Mouse (Mus musculus) heart, embryonic 12.5 days (tissue): Measurements from ENCODE around the gene Ddb2. TPM values are rescaled to one million over a fixed set of nuclear protein-coding genes. Genes with fewer than 3 reads are reported as not detected.
A peak's percentile ranks its signal among the peaks of the same experiment; 100 is the strongest.

Source experiments
- ATAC-seq: fragments of 200-750 bp; cut with Nextera tagmentation; 2 replicates; pipeline ENCODE4 v1.8.0; 2017; ENCODE audit warnings: moderate TSS enrichment, moderate library complexity; ENCODE audit not compliant: insufficient number of reproducible peaks, low FRiP score
- H3K27ac ChIP-seq: fragments of 300-500 bp; sonication (generic); 2 replicates; pipeline ENCODE4 v1.5.1; 2016; ENCODE audit warnings: mild to moderate bottlenecking, moderate library complexity; ENCODE audit not compliant: poor library complexity, severe bottlenecking
- H3K27me3 ChIP-seq: fragments of 300-500 bp; sonication (generic); replicated peaks from 2 replicates; pipeline ENCODE4 v1.6.1; 2016; ENCODE audit warnings: mild to moderate bottlenecking, moderate library complexity
- H3K36me3 ChIP-seq: fragments of 300-500 bp; sonication (generic); 2 replicates; pipeline ENCODE4 v1.6.1; 2016; ENCODE audit warnings: mild to moderate bottlenecking, moderate library complexity
- H3K4me1 ChIP-seq: fragments of 300-500 bp; sonication (generic); replicated peaks from 2 replicates; pipeline ENCODE4 v1.6.1; 2016; ENCODE audit warnings: mild to moderate bottlenecking
- H3K4me2 ChIP-seq: fragments of 300-500 bp; sonication (generic); 2 replicates; pipeline ENCODE4 v1.6.1; 2016; ENCODE audit warnings: mild to moderate bottlenecking, moderate library complexity
- H3K4me3 ChIP-seq: fragments of 300-500 bp; sonication (generic); 2 replicates; pipeline ENCODE4 v1.5.1; 2016; ENCODE audit warnings: mild to moderate bottlenecking
- H3K9ac ChIP-seq: fragments of 300-500 bp; sonication (generic); 2 replicates; pipeline ENCODE4 v1.6.1; 2016; ENCODE audit warnings: mild to moderate bottlenecking, moderate library complexity
- H3K9me3 ChIP-seq: fragments of 300-500 bp; sonication (generic); replicated peaks from 2 replicates; pipeline ENCODE4 v1.6.1; 2016; ENCODE audit warnings: mild to moderate bottlenecking, moderate library complexity
- WGBS: fragments of 180-500 bp; shearing (Covaris S2); methylation state at CpG from one replicate; pipeline ENCODE4 v1.1.7; 2016; 5-methylcytosine and 5-hydroxymethylcytosine counted together
- polyA plus RNA-seq: library from polyadenylated mRNA; unstranded; fragments of >200 nt; fragmentation: Nextera tagmentation; extraction: Ambion mirVana; gene quantifications from 2 replicates; pipeline ENCODE4 v1.2.1, GENCODE M21; 2016

Gene Ddb2
- polyA plus RNA-seq, 1 experiment from 2014 or later = 7.5 TPM

DNA sequence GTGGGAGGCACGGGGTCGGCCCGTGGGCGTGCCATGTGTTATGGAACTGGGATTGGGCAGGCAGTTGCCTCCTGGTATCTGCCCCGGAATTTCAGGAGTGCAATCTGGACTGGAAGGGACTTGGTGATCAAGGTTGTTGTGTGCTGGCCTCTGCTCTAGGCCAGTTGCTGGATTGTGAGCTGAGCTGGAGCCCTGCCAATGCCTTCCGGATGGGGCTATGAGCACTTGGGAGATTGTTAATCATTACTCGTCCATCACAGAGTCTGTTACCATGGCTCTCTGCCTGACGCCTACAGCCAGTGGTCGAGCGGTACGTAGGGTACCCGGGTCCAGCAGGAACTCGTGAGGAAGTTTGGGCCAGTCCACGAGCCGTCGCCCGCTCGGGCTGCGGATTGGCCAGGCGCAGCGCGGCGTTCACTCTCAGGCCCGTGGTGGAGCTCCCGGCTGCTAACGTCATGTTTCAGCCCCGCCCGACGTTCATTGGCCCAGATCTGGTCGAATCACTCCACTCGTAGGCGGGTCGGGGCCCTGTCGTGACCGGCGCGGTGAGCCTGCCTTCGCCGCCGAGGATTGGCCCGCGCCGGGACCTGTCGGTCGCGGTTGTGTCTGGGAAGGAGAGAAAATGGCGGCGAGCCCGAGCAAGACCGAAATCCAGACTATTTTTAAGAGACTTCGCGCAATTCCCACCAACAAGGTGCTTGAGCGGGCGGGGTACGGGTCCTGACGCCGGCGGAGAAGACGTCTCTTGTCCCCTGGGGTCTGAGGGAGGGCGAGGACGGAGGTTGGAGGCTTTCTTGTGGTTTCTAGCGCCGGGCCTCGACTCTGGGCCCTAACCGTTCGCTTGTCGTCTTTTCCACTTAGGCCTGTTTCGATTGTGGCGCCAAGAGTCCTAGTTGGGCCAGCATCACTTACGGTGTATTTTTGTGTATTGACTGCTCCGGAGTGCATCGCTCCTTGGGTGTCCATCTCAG lies 28.2 kb upstream of the Ddb2 start, which contains the start of gene Arfgap2:
Gene Arfgap2, plus strand, starts transcription at position 264 of the 971 bp plus-strand sequence.
- H3K4me1 ChIP-seq = peaks cover 17% of the 10 kb centered on the region
- peak within 1 kb of the TSS; percentile 96 for H3K27ac ChIP-seq
- H3K36me3 ChIP-seq = peaks cover 51% of the 10 kb centered on the region
- no peaks in the 10 kb centered on the region for H3K9me3 ChIP-seq
- ATAC-seq = peak; percentile 98
- no peaks in the 10 kb centered on the region for H3K27me3 ChIP-seq
- WGBS = 2% methylated on average over 72 of the region's 72 CpGs
- peak within 1 kb of the TSS; percentile 88 for H3K4me2 ChIP-seq
- peak within 1 kb of the TSS; percentile 81 for H3K4me3 ChIP-seq
- peak within 1 kb of the TSS; percentile 92 for H3K9ac ChIP-seq

DNA sequence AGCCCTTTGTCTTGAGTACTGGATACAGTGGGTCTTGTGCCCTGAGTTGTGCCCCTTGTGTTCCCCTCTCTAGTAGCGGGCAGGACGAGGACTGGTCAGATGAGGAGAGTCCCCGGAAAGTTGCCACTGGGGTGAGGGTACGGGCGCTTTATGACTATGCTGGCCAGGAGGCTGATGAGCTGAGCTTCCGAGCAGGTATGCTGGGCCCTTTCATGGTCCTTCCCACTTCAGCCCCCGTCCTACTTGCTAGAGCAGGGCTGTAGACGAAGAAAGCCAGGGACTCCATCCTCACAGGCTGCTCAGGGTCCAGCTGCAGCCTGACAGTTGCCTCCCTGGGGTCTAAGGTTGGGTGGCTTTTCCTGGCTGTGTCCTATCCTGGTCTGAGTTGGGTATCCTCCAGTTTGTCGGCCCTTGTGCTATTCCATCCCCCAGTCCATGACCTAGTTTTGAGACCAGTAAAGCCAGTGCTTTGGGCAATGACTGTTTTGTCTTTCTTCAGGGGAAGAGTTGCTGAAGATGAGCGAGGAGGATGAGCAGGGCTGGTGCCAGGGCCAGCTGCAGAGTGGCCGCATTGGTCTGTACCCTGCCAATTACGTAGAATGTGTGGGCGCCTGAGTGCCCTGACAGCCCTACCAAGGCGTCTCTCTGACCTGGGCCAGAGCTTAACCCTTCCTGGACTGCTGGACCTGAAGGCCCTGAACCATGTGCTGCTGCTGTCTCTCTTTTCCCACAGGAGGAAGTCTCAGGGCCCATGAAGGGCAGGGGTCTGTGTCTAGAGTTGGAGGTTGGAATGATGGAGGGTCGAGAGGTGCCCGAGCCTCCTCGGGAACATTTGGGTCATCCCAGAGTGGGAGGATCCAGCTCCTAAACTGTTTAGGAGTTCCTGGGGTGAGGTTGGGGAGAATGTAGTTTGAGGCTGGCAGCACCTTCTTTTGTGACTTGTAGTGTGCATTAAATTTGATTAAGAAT lies 27.2 kb upstream of the Ddb2 start:
- Histone ChIP-seq H3K4me3 (peak overlapping the region; percentile 81; the same call in 1 of the 2 replicates), H3K4me2 (peak overlapping the region; percentile 88), H3K27ac (peak overlapping the region; percentile 96), H3K27me3 (no peaks in the 10 kb centered on the region), H3K9me3 (no peaks in the 10 kb centered on the region), H3K36me3 (peaks cover 41% of the 10 kb centered on the region), H3K9ac (peak overlapping the region; percentile 67), H3K4me1 (peaks cover 23% of the 10 kb centered on the region)
- 86% methylated on average over 17 of the region's 17 CpGs for WGBS
- ATAC-seq = no peak

DNA sequence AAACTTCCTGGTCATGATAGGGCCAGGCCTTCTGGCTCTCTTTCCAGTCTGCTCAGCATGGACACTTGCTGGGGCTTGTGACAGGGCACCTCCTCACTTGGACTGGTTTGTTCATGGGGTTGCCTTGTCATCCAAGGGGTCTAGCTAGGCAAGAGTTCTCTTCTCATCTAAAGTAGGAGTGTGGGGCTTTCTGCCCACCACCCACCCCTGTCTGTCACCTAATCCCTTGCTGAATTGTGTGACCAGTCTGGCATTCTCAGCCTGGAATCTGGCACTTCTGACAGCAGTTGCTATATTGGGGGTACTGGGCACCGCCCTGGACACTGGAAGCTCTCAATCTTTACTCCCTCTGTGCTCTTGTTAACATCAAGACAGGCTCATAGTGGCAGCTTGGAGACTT lies 22.7 kb upstream of the Ddb2 start:
- Histone ChIP-seq H3K4me1 (peaks cover 44% of the 10 kb centered on the region), H3K27me3 (peaks cover 20% of the 10 kb centered on the region), H3K4me2 (peak overlapping the region; percentile 13; the same call in 1 of the 2 replicates), H3K9me3 (no peaks in the 10 kb centered on the region), H3K27ac (0 out of 2 replicates have a peak overlapping the region, but pooled peaks have one; percentile 29), H3K4me3 (no peak overlapping the region), H3K36me3 (peaks cover 20% of the 10 kb centered on the region), H3K9ac (0 out of 2 replicates have a peak overlapping the region, but pooled peaks have one; percentile 14)
- no peak for ATAC-seq
- 59% methylated on average over 1 of the region's 1 CpGs for WGBS

DNA sequence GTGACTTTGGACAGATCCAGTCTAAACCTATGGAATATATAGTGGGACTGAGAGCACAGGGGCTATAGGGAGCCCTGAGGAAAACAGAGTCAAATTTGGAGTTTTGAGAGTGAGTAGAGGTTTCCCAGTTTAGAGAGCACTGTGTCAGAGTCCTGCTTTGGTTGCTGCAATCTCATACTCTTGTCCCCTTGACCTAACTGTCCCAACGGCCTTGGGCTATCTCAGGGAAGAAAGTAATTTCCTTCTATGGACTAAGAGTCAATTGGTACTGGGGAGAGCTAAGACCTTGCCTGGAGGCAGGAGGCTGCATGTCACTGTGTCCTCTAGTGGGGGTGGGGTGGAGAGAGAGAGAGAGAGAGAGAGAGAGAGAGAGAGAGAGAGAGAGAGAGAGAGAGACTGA lies 22.0 kb upstream of the Ddb2 start:
- H3K27ac ChIP-seq = no peak overlapping the region

DNA sequence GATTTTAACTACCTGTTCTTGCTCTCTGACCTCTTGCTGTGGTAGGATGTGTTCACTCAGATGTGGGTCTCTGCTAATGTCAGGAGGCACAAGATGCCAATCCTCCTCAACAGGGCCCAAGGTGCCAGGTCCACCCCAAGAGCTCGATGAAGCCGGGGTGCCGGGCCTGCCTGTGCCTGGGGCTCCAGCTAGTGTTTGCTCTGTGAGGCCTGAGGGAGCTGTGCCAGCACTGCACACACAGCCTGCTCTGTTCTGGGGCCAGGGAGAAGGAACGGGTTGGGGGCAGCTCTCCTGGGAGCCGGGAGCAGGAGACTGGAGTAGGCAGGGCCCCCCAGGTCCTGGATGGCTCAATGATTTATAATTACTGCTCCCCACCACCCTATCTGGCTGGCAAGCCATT lies 21.3 kb upstream of the Ddb2 start:
- Histone ChIP-seq H3K4me3 (peak overlapping the region; percentile 79), H3K4me1 (peaks cover 38% of the 10 kb centered on the region), H3K36me3 (peaks cover 20% of the 10 kb centered on the region), H3K9me3 (no peaks in the 10 kb centered on the region), H3K27ac (no peak overlapping the region), H3K4me2 (peak overlapping the region; percentile 80), H3K9ac (peak overlapping the region; percentile 76), H3K27me3 (peaks cover 31% of the 10 kb centered on the region)
- WGBS = 79% methylated on average over 5 of the region's 5 CpGs
- no peak for ATAC-seq

More for the DNA sequence above, 22.0 kb upstream of the Ddb2 start:
- ATAC-seq = no peak
- peaks cover 38% of the 10 kb centered on the region for H3K4me1 ChIP-seq
- peaks cover 27% of the 10 kb centered on the region for H3K27me3 ChIP-seq
- H3K4me2 ChIP-seq = no peak overlapping the region
- no peak overlapping the region for H3K4me3 ChIP-seq
- peaks cover 20% of the 10 kb centered on the region for H3K36me3 ChIP-seq
- no peaks in the 10 kb centered on the region for H3K9me3 ChIP-seq
- WGBS = 47% methylated on average over 1 of the region's 1 CpGs
- H3K9ac ChIP-seq = peak overlapping the region; percentile 76; the same call in 1 of the 2 replicates

DNA sequence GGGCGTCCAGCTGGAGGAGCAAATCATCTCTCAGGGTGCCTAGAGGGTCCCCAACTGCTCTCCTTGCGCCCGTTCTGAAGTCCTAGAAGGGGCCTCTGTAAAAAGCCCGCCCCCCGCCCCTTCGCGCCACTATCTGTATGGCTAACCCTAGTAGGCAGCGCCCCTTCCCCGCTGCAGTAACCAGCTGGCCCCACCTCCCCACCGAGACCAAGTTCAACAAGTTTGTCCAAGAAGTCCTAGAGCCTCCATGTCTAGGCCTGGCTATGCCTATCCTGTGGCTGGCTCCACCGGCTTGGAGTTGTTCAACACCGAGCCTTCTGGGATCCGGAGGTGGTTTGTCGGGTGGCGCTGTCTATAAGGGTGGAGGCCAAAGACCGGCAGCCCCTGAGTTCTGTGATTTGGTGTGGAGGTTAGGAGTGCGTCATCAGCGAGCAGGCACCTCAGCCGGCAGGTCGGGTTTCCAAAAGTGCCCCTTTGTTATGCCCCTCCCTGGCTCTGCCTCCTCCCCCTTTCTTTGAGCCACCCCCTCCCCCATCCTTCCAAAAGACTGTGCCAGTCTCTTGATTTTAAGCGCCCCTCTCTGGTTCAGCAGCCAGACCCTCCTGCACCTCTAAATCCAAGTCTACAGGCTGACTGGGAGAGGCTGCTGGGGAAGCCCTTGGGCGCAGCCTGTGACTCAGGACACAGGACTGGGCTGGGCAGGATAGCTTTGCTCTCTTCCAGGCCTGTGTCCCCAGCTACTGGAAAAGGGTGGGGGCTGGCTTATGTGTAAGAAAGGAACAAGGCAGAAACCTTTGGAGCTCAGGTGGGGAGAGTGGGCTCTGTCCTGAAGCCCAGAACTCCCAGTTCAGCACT lies 20.6 kb upstream of the Ddb2 start:
- Histone ChIP-seq H3K9me3 (no peaks in the 10 kb centered on the region), H3K4me2 (peak overlapping the region; percentile 80)
- peak; percentile 49; the same call in 1 of the 2 replicates for ATAC-seq

DNA sequence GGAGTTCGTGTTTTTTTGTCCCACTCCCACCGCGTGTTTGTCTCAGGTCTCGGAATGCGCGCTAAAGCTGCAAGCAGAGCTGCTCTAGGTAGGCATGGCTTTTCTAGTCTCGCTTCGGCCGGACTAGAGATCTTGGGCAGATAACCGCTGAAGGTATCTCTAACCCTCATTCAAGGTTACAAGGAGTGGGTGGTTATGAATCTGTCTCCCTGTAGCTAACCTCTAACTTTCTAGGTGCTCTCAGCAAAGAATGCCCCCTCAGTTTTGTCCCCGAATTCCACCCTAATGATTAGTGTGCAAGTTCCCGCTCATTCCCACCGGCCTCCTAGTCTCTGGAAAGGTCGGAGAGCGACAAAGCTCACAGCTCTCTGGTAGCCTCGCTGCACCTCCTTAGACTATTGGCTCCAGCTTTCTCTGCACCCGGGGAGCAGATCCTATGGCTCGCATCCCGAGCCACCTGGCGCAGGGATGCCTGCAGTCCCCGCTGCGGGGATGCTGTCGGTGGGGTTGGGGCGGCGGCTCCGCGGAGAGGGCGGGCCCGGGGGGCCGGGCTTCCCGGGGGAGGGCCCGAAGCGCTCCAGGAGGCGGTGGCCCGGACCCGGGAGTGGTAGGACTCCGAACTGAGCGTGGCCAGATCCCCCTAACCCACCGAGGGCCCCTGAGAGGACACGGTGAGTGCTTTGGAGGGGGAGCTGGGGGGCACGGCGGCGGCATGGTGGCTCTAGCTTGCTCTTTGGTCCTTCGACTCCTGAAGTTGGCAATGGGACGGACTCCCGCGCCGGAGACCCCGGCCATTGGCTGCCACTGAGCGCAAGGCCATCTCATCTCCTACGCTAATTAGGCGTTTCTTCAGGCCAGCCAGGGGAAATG lies 19.7 kb upstream of the Ddb2 start:
- peaks cover 7% of the 10 kb centered on the region for H3K36me3 ChIP-seq
- H3K9ac ChIP-seq = peak overlapping the region; percentile 76
- peak overlapping the region; percentile 53 for H3K27ac ChIP-seq
- H3K4me2 ChIP-seq = peak overlapping the region; percentile 80
- ATAC-seq = peak; percentile 74
- under 1% methylated on average over 52 of the region's 52 CpGs for WGBS
- peaks cover 51% of the 10 kb centered on the region for H3K4me1 ChIP-seq
- H3K27me3 ChIP-seq = peaks cover 31% of the 10 kb centered on the region
- no peaks in the 10 kb centered on the region for H3K9me3 ChIP-seq
- H3K4me3 ChIP-seq = peak overlapping the region; percentile 79

More for the DNA sequence above, 20.6 kb upstream of the Ddb2 start:
- Histone ChIP-seq H3K4me1 (peaks cover 44% of the 10 kb centered on the region), H3K27ac (peak overlapping the region; percentile 53), H3K4me3 (peak overlapping the region; percentile 79), H3K36me3 (peaks cover 13% of the 10 kb centered on the region), H3K27me3 (peaks cover 31% of the 10 kb centered on the region), H3K9ac (peak overlapping the region; percentile 76)
- WGBS = 3% methylated on average over 22 of the region's 22 CpGs

DNA sequence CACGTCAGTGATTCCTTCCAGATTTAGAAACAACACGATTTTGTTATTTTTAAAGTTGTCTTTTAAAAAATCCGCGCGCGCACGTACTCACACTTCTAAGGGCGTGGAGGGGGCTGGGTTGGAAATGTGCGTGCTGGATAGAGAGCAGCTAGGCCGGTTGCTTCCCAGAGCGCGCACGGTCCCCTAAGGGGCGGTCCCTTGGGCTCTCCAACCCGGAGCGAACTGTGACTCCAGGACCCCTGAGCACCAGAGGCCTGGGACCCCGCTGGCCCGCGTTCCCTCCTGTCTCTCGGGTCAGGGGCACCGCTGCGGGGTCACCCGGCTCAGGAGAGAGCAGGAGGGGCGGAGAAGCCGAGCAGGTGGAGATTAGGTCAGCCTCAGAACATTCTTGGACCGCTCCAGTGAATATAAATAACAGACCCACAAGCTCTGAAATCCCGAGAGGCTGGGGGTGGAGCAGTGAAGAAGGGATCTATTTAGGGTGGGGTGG lies 18.9 kb upstream of the Ddb2 start, which contains the start of gene Pacsin3:
Gene Pacsin3, plus strand, starts transcription at position 294 of the 490 bp plus-strand sequence.
- H3K27me3 ChIP-seq = peaks cover 31% of the 10 kb centered on the region
- peak within 1 kb of the TSS; percentile 79 for H3K4me3 ChIP-seq
- ATAC-seq = peak; percentile 58; the same call in 1 of the 2 replicates
- H3K36me3 ChIP-seq = no peaks in the 10 kb centered on the region
- under 1% methylated on average over 27 of the region's 27 CpGs for WGBS
- peaks cover 51% of the 10 kb centered on the region for H3K4me1 ChIP-seq
- peak within 1 kb of the TSS; percentile 80 for H3K4me2 ChIP-seq
- peak within 1 kb of the TSS; percentile 76 for H3K9ac ChIP-seq
- H3K9me3 ChIP-seq = no peaks in the 10 kb centered on the region
- peak within 1 kb of the TSS; percentile 53 for H3K27ac ChIP-seq

DNA sequence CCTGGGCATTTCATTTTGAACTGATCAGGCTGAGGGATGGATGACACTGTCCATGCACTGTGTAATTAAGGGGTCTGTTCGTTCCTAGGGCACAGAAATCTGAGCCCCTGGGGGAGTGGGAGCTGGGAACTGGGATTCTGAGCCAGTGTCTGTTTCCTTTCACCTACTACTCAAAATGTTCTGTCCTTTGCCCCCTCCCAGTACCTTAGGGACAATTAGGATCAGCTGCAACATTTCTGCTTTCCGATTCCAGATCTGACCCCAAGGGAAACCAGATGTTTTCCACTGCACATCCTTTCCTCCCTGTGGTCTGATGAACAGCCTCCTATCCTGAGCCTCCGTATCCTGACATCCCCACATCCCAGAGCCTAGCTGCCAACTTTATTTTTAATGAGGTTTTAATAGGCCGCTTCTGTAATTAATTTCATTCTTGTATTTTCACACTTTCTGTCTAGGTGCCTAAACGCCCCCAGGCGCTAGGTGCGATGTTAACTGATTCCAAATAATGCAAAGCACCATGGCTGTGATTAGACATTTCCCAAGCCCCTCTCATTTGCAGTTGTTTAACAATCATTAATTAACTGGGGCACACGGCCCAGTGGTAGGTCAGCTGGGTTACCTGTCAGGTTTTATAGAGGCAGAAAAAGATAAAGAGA lies 18.1 kb upstream of the Ddb2 start:
- Histone ChIP-seq H3K36me3 (no peaks in the 10 kb centered on the region), H3K4me1 (peaks cover 46% of the 10 kb centered on the region), H3K4me2 (peak overlapping the region; percentile 80; the same call in 1 of the 2 replicates), H3K4me3 (no peak overlapping the region), H3K9me3 (no peaks in the 10 kb centered on the region), H3K9ac (no peak overlapping the region), H3K27me3 (peaks cover 31% of the 10 kb centered on the region), H3K27ac (no peak overlapping the region)
- no peak for ATAC-seq
- 39% methylated on average over 8 of the region's 8 CpGs for WGBS
